Mouse (Mus musculus): ENCODE measurements around the gene Nebl. TPM values are rescaled to one million over a fixed set of nuclear protein-coding genes. Genes with fewer than 3 reads are reported as not detected.

Nebl gene
- polyA plus RNA-seq, 1 experiment from 2014 or later, result 0.22 TPM

DNA sequence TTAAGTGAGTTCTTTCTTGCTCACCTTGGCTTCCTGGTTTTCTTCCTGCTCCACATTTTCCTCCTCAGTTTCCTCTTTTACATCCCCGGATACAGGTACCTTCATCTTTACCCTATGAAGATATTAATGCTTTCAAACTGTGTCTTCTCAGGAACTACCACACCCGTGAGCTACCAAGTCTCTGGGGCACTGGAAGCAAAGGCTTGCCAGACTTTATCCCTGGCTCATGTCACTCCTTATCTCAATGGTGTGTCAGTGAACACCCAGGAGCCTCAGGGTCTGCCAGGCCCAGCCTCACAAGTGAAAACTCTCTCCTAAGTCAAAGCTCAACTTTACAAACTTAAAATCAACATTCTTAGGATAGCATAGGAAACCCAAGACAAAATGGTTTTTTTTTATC, 270.8 kb downstream of the Nebl start:
- Histone ChIP-seq H3K27ac (ENCODE audit: low read length) (no peak overlapping the region), H3K27me3 (ENCODE audit: control insufficient read depth, insufficient read depth, low read depth, low read length) (no peaks in the 10 kb centered on the region), H3K9ac (ENCODE audit: low read depth, low read length) (no peak overlapping the region), H3K4me2 (ENCODE audit: low read depth, low read length) (no peak overlapping the region), H3K4me1 (ENCODE audit: control insufficient read depth, low read depth, low read length) (no peaks in the 10 kb centered on the region), H3K4me3 (ENCODE audit: low read depth, low read length) (no peak overlapping the region), H3K36me3 (ENCODE audit: control insufficient read depth, insufficient read depth) (no peaks in the 10 kb centered on the region), H3K9me3 (replicated peaks; ENCODE audit: control insufficient read depth, low read length) (no peaks in the 10 kb centered on the region)
- WGBS (ENCODE audit: insufficient replicate concordance), result 39% methylated on average over 2 of the region's 2 CpGs
- no peak for ATAC-seq (ENCODE audit: low read depth)

DNA sequence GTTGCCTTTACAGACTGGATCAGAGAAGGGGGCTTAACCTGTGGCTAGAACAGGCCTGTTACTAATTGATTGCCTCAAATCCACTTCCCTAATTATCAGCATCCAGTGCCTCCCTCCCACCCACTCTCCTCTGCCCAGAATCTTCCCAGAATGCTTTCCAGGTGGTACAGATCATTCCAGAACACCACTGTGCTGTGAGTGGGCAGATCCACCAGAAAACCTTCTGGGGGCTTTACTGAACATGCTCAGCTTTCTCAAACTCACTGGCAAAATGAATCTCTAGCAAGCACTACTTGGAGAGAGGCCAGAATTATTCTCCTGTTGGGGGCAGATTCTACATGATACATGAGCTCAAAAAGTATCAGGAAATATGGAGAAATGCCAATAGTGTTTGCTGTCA, 277.6 kb downstream of the Nebl start:
- H3K27me3 ChIP-seq (ENCODE audit: control insufficient read depth, insufficient read depth, low read depth, low read length), result no peaks in the 10 kb centered on the region
- H3K9me3 ChIP-seq (replicated peaks; ENCODE audit: control insufficient read depth, low read length), result no peaks in the 10 kb centered on the region
- H3K4me1 ChIP-seq (ENCODE audit: control insufficient read depth, low read depth, low read length), result no peaks in the 10 kb centered on the region
- H3K27ac ChIP-seq (ENCODE audit: low read length), result no peak overlapping the region
- no peak overlapping the region for H3K9ac ChIP-seq (ENCODE audit: low read depth, low read length)
- no peak for ATAC-seq (ENCODE audit: low read depth)
- no peaks in the 10 kb centered on the region for H3K36me3 ChIP-seq (ENCODE audit: control insufficient read depth, insufficient read depth)
- no peak overlapping the region for H3K4me2 ChIP-seq (ENCODE audit: low read depth, low read length)
- H3K4me3 ChIP-seq (ENCODE audit: low read depth, low read length), result no peak overlapping the region

DNA sequence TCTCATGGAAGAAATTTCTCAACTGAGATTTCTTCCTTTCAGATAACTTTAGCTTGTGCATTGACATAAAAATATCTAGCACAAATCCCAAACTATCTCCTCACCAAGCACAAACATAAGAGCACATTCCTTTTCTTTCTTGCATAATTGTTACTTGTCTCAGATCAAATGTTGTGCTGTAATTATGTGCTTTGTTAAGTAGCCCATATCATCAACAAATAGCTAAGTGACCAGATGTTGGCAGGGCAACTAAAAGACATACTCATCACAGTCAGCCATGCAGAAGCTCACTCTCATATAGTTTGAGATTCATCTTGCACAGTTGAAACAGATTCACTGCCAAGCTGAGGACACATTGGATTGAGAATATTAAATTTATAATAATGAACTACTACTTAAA, 282.9 kb downstream of the Nebl start:
- Histone ChIP-seq H3K4me3 (ENCODE audit: low read depth, low read length) (no peak overlapping the region), H3K4me1 (ENCODE audit: control insufficient read depth, low read depth, low read length) (no peaks in the 10 kb centered on the region), H3K27ac (ENCODE audit: low read length) (no peak overlapping the region), H3K9ac (ENCODE audit: low read depth, low read length) (no peak overlapping the region), H3K9me3 (replicated peaks; ENCODE audit: control insufficient read depth, low read length) (no peaks in the 10 kb centered on the region), H3K4me2 (ENCODE audit: low read depth, low read length) (no peak overlapping the region), H3K27me3 (ENCODE audit: control insufficient read depth, insufficient read depth, low read depth, low read length) (no peaks in the 10 kb centered on the region), H3K36me3 (ENCODE audit: control insufficient read depth, insufficient read depth) (no peaks in the 10 kb centered on the region)
- no peak for ATAC-seq (ENCODE audit: low read depth)

DNA sequence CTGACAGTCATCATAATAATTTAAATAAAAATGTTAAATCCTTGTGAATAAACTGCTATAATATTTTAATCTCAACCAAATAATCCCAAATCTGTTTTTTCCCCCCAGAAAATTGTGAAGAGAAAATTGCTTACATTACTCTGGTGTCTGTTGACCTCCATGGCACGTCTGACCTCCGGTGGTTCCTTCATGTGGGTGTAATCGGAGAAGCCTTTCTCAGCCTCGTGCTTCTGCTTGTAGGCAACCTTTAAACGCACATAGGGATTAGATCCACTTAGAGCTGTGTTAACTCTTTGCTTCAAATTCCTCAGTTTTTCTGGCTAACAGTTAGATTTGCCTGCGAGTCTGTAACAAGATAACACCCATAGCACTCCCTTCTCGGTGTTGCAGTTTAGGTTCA, 287.7 kb downstream of the Nebl start:
- no peak overlapping the region for H3K9ac ChIP-seq (ENCODE audit: low read depth, low read length)
- no peak overlapping the region for H3K27ac ChIP-seq (ENCODE audit: low read length)
- no peak for ATAC-seq (ENCODE audit: low read depth)
- no peaks in the 10 kb centered on the region for H3K27me3 ChIP-seq (ENCODE audit: control insufficient read depth, insufficient read depth, low read depth, low read length)
- H3K4me1 ChIP-seq (ENCODE audit: control insufficient read depth, low read depth, low read length), result no peaks in the 10 kb centered on the region
- H3K4me2 ChIP-seq (ENCODE audit: low read depth, low read length), result no peak overlapping the region
- H3K4me3 ChIP-seq (ENCODE audit: low read depth, low read length), result no peak overlapping the region
- WGBS (ENCODE audit: insufficient replicate concordance), result 48% methylated on average over 7 of the region's 7 CpGs
- H3K9me3 ChIP-seq (replicated peaks; ENCODE audit: control insufficient read depth, low read length), result no peaks in the 10 kb centered on the region
- H3K36me3 ChIP-seq (ENCODE audit: control insufficient read depth, insufficient read depth), result no peaks in the 10 kb centered on the region

DNA sequence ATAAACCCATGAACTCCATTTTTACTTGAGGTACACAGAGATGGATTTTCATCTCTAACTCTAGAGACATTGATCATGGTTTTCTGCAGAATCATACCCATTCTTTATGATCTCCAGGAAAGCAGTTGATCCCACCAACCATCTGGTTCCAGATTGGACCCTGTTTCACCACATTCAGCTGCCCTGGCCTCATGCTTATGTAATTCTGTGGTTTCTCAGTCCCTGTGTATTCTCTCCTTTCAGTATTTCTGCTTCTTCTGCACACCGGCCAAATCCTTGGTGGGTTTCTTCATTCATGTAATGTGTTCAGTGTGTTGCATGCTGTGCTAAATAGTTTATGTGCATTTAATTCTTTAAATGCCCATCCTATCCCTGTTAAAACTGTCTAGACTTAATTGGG, 292.9 kb downstream of the Nebl start:
- H3K27me3 ChIP-seq (ENCODE audit: control insufficient read depth, insufficient read depth, low read depth, low read length), result no peaks in the 10 kb centered on the region
- no peak overlapping the region for H3K9ac ChIP-seq (ENCODE audit: low read depth, low read length)
- H3K4me1 ChIP-seq (ENCODE audit: control insufficient read depth, low read depth, low read length), result no peaks in the 10 kb centered on the region
- WGBS (ENCODE audit: insufficient replicate concordance), result 25% methylated on average over 1 of the region's 1 CpGs
- H3K4me3 ChIP-seq (ENCODE audit: low read depth, low read length), result no peak overlapping the region
- H3K4me2 ChIP-seq (ENCODE audit: low read depth, low read length), result no peak overlapping the region
- H3K27ac ChIP-seq (ENCODE audit: low read length), result no peak overlapping the region
- no peaks in the 10 kb centered on the region for H3K9me3 ChIP-seq (replicated peaks; ENCODE audit: control insufficient read depth, low read length)
- H3K36me3 ChIP-seq (ENCODE audit: control insufficient read depth, insufficient read depth), result no peaks in the 10 kb centered on the region
- ATAC-seq (ENCODE audit: low read depth), result no peak

DNA sequence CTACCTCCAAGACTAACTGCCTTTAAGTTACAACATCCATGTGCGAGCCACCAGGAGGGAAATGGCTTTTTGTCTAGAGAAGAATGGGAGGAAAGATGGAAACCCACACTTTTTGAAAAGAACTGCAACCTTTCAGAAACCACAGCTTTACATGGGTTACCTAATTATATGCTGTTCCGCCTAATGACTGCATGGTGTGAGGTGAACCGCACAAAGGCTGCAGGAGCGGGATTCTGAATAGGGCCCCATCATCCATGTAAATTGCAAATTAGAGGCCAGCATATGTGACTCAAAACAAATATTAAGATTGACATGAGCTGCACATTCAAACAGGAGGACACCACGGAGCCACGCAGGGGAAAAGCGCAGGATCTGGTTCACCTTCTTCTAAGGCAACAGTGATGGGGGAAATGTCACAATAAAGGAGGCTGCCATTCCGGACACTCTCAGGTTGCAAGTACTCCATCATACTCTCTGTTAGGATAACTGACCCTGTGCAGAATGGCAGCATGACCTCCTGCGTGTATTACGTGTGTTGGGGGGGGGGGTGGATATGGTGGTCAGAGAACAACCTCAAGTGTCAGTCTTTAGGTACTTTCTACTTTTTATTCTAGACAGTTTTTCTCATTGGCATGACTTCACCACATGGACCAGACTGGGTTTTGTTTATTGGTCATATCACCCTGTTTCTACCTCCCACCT, 294.4 kb downstream of the Nebl start:
- H3K9ac ChIP-seq (ENCODE audit: low read depth, low read length), result no peak overlapping the region
- WGBS (ENCODE audit: insufficient replicate concordance), result 72% methylated on average over 10 of the region's 10 CpGs

DNA sequence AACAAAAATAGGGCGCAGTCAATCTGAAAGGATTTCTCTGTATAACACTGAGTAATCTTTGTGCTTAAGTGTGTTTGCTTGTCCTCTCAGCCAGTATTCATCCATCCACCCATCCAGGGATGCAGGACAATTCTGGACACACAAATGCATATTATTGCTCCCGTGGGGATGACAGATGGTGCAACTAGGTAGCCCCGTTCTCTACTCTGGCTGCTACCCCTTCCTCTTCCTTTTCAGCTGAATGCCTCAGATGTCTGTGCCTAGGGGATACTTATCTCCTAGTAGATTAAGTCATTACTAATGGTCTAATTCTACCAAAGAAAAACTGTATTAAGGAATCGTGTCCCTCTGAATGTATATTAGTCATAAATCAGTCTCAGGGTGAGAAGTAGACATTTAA, 296.0 kb downstream of the Nebl start:
- H3K4me1 ChIP-seq (ENCODE audit: control insufficient read depth, low read depth, low read length), result no peaks in the 10 kb centered on the region
- no peak for ATAC-seq (ENCODE audit: low read depth)
- WGBS (ENCODE audit: insufficient replicate concordance), result 55% methylated on average over 4 of the region's 4 CpGs

More for the DNA sequence above, 294.4 kb downstream of the Nebl start:
- Histone ChIP-seq H3K4me2 (ENCODE audit: low read depth, low read length) (no peak overlapping the region), H3K9me3 (replicated peaks; ENCODE audit: control insufficient read depth, low read length) (no peaks in the 10 kb centered on the region), H3K27me3 (ENCODE audit: control insufficient read depth, insufficient read depth, low read depth, low read length) (no peaks in the 10 kb centered on the region), H3K4me3 (ENCODE audit: low read depth, low read length) (no peak overlapping the region), H3K27ac (ENCODE audit: low read length) (no peak overlapping the region), H3K36me3 (ENCODE audit: control insufficient read depth, insufficient read depth) (no peaks in the 10 kb centered on the region), H3K4me1 (ENCODE audit: control insufficient read depth, low read depth, low read length) (no peaks in the 10 kb centered on the region)
- ATAC-seq (ENCODE audit: low read depth), result no peak

DNA sequence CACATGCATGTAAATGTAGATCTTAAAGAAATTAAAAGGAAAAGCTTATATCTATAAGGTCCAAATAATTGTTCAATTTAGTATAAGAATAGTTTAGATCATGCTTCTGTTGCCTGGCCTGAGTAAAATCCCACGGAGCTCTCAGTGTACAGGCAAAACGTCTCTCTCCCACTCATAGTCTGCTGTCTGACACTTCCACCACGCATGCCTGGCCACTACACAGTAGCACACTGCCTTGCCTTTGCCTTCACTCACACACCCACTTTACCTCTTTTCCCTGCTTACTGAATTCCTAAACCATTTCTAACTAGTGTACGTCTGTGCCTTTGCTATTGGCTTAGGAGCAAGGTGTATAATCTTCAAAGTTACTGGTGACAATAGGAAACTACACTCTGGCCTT, 302.2 kb downstream of the Nebl start:
- no peak for ATAC-seq (ENCODE audit: low read depth)
- Histone ChIP-seq H3K4me1 (ENCODE audit: control insufficient read depth, low read depth, low read length) (no peaks in the 10 kb centered on the region), H3K36me3 (ENCODE audit: control insufficient read depth, insufficient read depth) (no peaks in the 10 kb centered on the region), H3K9ac (ENCODE audit: low read depth, low read length) (no peak overlapping the region), H3K4me3 (ENCODE audit: low read depth, low read length) (no peak overlapping the region), H3K27ac (ENCODE audit: low read length) (no peak overlapping the region), H3K27me3 (ENCODE audit: control insufficient read depth, insufficient read depth, low read depth, low read length) (no peaks in the 10 kb centered on the region), H3K4me2 (ENCODE audit: low read depth, low read length) (no peak overlapping the region), H3K9me3 (replicated peaks; ENCODE audit: control insufficient read depth, low read length) (no peaks in the 10 kb centered on the region)
- WGBS (ENCODE audit: insufficient replicate concordance), result 64% methylated on average over 4 of the region's 4 CpGs

More for the DNA sequence above, 296.0 kb downstream of the Nebl start:
- Histone ChIP-seq H3K9ac (ENCODE audit: low read depth, low read length) (no peak overlapping the region), H3K9me3 (replicated peaks; ENCODE audit: control insufficient read depth, low read length) (no peaks in the 10 kb centered on the region), H3K4me2 (ENCODE audit: low read depth, low read length) (no peak overlapping the region), H3K36me3 (ENCODE audit: control insufficient read depth, insufficient read depth) (no peaks in the 10 kb centered on the region), H3K27ac (ENCODE audit: low read length) (no peak overlapping the region), H3K27me3 (ENCODE audit: control insufficient read depth, insufficient read depth, low read depth, low read length) (no peaks in the 10 kb centered on the region), H3K4me3 (ENCODE audit: low read depth, low read length) (no peak overlapping the region)

DNA sequence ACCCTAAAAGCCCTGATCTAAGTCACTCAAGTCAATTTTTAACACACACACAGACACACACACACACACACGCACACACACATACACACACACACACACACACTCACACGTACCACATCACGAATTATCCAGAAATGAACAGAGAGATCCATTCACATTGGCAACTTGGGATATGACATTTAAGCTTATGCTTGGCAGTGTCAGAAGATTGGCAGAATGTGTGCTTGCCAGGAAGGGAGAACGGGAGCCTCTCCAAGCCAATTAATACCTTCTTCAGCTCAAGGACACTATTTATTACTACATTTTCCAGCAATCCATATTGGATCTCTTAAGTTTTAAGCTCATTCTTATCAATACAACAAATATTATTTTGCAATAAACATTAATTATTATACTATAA, 303.1 kb downstream of the Nebl start:
- no peak overlapping the region for H3K4me3 ChIP-seq (ENCODE audit: low read depth, low read length)
- no peak overlapping the region for H3K4me2 ChIP-seq (ENCODE audit: low read depth, low read length)
- H3K27ac ChIP-seq (ENCODE audit: low read length), result no peak overlapping the region
- no peaks in the 10 kb centered on the region for H3K4me1 ChIP-seq (ENCODE audit: control insufficient read depth, low read depth, low read length)
- no peak overlapping the region for H3K9ac ChIP-seq (ENCODE audit: low read depth, low read length)
- H3K27me3 ChIP-seq (ENCODE audit: control insufficient read depth, insufficient read depth, low read depth, low read length), result no peaks in the 10 kb centered on the region
- 71% methylated on average over 4 of the region's 4 CpGs for WGBS (ENCODE audit: insufficient replicate concordance)
- H3K9me3 ChIP-seq (replicated peaks; ENCODE audit: control insufficient read depth, low read length), result no peaks in the 10 kb centered on the region
- no peak for ATAC-seq (ENCODE audit: low read depth)
- H3K36me3 ChIP-seq (ENCODE audit: control insufficient read depth, insufficient read depth), result no peaks in the 10 kb centered on the region

Data from liver, embryonic 16.5 days (tissue).